Mouse (Mus musculus) kidney, postnatal 14 days (tissue): Measurements from ENCODE around the gene Pin1.

Experiments used
- DNase-seq: peaks from one replicate; pipeline ENCODE4 v3.0.0; 2022; ENCODE audit warnings: mixed read lengths

Pin1 gene

DNA sequence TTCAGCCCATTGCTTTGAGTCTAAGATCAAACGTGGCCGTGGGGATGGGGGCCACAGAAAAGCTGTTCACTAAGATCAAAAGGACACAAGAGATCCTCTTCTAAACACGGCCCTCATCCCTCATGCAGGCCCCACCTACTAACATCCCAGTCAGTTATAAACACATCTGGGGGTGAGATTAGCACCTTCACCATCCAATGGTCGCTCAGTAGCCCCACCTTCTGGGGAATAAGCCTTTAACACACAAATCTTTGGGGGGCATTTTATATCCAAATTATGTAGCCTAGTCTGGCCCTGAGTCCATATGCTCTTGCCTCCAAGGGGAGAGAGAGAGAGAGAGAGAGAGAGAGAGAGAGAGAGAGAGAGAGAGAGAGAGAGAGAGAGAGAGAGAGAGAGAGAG lies 54.1 kb downstream of the Pin1 start:
- DNase-seq, result no peak

DNA sequence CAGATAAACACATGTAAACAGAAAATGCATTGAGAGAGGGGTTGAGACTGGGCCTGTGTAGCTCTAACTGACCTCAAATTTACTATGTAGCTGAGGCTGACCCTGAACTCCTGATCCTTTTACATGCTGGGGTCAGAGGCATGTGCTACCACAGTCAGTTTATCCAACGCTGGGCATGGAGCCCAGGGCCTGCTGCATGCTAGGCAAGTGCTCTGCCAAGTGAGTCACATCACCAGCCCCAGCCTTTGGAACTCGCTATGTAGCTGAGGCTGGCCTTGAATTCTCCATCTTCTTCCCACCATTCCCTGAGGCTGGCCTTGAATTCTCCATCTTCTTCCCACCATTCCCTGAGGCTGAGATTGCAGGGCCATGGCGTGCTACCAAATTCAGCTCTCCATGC lies 58.6 kb downstream of the Pin1 start:
- DNase-seq, result no peak

DNA sequence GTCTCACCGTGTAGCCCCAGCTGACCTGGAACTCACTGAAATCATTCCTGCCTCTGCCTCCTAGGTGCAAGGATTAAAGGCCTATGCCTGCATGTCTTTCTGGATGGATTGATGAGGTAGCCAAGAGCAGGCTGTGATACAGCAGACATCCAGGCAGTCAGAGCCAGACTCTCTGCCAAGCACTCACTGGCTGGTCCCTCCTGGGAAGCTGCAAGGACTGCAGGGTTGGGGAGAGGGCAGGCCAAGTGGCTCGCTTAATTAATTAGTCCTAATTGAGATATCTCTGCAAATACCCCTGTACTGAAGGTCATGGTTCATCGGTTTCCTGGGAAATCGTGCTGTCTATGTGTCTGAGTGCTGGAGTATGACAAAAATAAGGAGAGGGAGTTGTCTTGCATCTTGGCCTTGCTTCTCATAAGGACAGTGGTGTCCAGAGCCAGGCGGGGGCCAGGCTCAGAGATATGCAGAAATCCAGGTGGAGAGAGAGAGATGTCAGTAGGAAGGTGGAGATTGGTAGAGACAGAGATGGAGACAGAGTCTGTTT lies 61.1 kb downstream of the Pin1 start:
- DNase-seq, result no peak

DNA sequence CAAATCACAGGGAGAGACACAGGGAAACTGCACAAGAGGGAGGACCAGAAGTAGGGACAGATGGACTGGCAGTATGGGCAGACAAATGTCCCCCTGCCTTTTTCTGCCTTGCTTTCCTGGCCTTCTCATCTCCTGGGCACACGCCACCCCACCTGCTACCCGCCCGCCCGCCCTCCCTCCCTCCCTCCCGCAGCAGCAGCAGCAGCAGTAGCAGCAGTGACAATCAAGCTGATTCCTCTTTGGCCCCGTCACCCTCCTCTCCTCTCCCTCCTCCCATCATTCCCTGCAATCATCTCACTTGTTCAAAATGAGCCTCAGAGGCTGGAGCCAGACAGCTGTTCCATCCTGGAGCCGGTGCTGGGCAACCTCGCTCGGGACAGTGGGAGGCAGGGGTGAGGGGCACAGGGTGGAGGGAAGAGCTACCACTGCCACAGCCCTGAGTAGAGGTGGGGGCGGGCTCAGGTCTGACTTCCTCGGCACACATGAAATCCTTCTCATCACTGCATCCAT lies 61.6 kb downstream of the Pin1 start:
- DNase-seq, result no peak

DNA sequence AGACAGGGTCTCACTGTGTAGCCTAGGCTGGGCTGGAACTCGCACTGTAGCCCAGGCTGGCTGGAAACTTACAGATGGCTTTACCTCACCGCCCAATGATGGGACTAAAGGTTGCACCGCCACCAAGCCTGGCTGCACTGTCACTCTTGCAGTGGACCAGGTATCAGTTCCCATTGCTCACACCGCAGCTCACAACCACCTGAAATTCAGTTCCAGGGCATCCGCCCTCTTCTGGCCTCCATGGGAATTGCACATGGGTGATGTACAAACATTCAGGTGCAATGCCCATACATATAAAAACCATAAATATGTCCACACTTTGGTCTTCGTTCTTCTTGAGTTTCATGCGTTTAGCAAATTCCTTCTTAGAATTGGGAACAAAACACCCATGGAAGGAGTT lies 63.4 kb downstream of the Pin1 start:
- no peak for DNase-seq
